Mouse (Mus musculus) forebrain, embryonic 16.5 days (tissue): ENCODE measurements at regions not wholly inside any gene's neighbourhood (a gene's known extent, or its start where the extent isn't known, plus 50 kb on each side); places are given as distances from the start of the nearest gene placed in this dataset.

Experiments
- ATAC-seq: fragments of 200-750 bp; cut with Nextera tagmentation; 2 replicates; pipeline ENCODE4 v1.8.0; 2017; ENCODE audit warnings: mild to moderate bottlenecking, moderate library complexity
- H3K27ac ChIP-seq: fragments of 300-500 bp; sonication (generic); 2 replicates; pipeline ENCODE4 v1.5.1; 2014; ENCODE audit warnings: low read length, control low read depth
- H3K27me3 ChIP-seq: fragments of 300-500 bp; sonication (generic); replicated peaks from 2 replicates; pipeline ENCODE4 v1.6.1; 2014; ENCODE audit warnings: low read length; ENCODE audit not compliant: control insufficient read depth, insufficient read depth
- H3K36me3 ChIP-seq: fragments of 300-500 bp; sonication (generic); 2 replicates; pipeline ENCODE4 v1.6.1; 2014; ENCODE audit not compliant: control insufficient read depth, insufficient read depth
- H3K4me1 ChIP-seq: fragments of 300-500 bp; sonication (generic); replicated peaks from 2 replicates; pipeline ENCODE4 v1.6.1; 2014; ENCODE audit warnings: low read length; ENCODE audit not compliant: control insufficient read depth, insufficient read depth
- H3K4me2 ChIP-seq: fragments of 300-500 bp; sonication (generic); 2 replicates; pipeline ENCODE4 v1.6.1; 2014; ENCODE audit warnings: mild to moderate bottlenecking, low read length, control low read depth
- H3K4me3 ChIP-seq: fragments of 300-500 bp; sonication (generic); replicated peaks from 2 replicates; pipeline ENCODE4 v1.5.1; 2014; ENCODE audit warnings: mild to moderate bottlenecking, low read length, control low read depth
- H3K9ac ChIP-seq: fragments of 300-500 bp; sonication (generic); replicated peaks from 2 replicates; pipeline ENCODE4 v1.6.1; 2014; ENCODE audit warnings: low read depth, low read length, control low read depth
- H3K9me3 ChIP-seq: fragments of 300-500 bp; sonication (generic); 2 replicates; pipeline ENCODE4 v1.6.1; 2016; ENCODE audit warnings: low read length; ENCODE audit not compliant: control insufficient read depth
- WGBS: fragments of 180-500 bp; shearing (Covaris S2); extraction: QIAGEN DNeasy Blood & Tissue Kit; methylation state at CpG from one replicate; pipeline ENCODE4 v1.1.7; 2014; 5-methylcytosine and 5-hydroxymethylcytosine counted together

DNA sequence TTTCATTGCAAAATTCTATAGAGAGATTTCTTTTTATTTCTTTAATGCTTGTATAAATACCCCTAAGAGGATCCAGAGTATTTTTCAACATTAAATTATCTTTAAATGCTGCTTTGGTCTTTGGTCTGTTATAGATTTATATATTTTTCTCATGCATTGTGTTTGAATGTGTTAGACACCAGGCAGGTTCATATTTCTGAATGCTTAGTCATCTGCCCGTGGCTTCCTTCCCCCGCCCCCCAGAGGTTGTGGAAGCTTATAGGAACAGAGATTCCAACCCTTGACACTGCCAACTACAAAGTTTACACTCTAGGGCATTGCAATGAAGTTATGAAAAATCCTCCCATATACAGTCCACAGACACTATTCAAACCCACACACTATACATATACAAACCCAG lies 1066.6 kb downstream of the Efnb2 start:
- H3K36me3 ChIP-seq: no peaks in the 10 kb centered on the region
- 87% methylated on average over 2 of the region's 2 CpGs for WGBS
- no peaks in the 10 kb centered on the region for H3K27me3 ChIP-seq
- no peak overlapping the region for H3K4me3 ChIP-seq
- no peak for ATAC-seq
- no peak overlapping the region for H3K27ac ChIP-seq
- H3K9ac ChIP-seq: no peak overlapping the region
- no peaks in the 10 kb centered on the region for H3K9me3 ChIP-seq
- no peak overlapping the region for H3K4me2 ChIP-seq
- H3K4me1 ChIP-seq: no peaks in the 10 kb centered on the region

DNA sequence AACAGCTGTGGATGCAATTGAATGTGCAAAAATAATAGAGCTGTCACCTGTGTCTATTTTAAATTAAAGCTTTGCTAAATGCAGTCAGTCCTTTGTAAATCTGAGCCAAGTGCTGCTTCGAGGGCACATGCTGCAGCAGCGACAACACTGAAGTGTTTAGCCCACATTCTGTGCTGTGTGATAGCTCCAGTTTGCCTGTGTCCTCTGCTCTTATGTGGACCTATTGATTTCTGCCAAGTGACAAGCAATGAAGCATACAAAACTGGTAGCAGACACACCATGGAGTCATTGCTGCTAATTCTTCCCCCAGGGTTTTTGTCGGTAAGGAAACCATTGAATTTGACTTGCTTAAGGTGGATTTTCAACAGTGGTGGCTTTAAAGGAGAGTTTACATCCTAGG lies 1085.4 kb downstream of the Efnb2 start:
- 6% methylated on average over 3 of the region's 3 CpGs for WGBS
- H3K36me3 ChIP-seq: no peaks in the 10 kb centered on the region
- no peak overlapping the region for H3K9ac ChIP-seq
- no peak overlapping the region for H3K27ac ChIP-seq
- ATAC-seq: peak; percentile 64
- H3K9me3 ChIP-seq: no peaks in the 10 kb centered on the region
- H3K4me3 ChIP-seq: no peak overlapping the region
- H3K27me3 ChIP-seq: no peaks in the 10 kb centered on the region
- H3K4me2 ChIP-seq: no peak overlapping the region
- H3K4me1 ChIP-seq: no peaks in the 10 kb centered on the region

DNA sequence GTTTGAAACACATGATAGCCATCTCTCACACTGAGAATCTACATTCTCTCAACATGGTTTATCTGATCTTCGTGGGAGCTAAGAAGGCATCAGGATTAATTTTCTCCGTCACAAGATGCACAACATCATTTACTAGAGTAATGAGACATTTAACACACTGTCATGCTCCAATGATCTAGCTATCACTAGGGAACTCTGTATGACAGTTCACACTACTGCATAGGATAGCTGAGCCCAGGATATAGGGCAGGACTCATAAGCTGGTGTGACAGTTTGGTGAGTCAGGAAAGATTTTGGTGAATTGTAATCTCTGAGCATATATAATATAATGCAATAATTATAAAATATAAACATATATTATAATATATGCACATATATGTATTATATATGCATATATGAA lies 1100.4 kb downstream of the Efnb2 start:
- Histone ChIP-seq H3K4me1 (no peaks in the 10 kb centered on the region), H3K4me3 (no peak overlapping the region), H3K4me2 (no peak overlapping the region), H3K36me3 (no peaks in the 10 kb centered on the region), H3K9me3 (no peaks in the 10 kb centered on the region), H3K27me3 (no peaks in the 10 kb centered on the region), H3K27ac (no peak overlapping the region), H3K9ac (no peak overlapping the region)
- 85% methylated on average over 2 of the region's 2 CpGs for WGBS
- no peak for ATAC-seq

DNA sequence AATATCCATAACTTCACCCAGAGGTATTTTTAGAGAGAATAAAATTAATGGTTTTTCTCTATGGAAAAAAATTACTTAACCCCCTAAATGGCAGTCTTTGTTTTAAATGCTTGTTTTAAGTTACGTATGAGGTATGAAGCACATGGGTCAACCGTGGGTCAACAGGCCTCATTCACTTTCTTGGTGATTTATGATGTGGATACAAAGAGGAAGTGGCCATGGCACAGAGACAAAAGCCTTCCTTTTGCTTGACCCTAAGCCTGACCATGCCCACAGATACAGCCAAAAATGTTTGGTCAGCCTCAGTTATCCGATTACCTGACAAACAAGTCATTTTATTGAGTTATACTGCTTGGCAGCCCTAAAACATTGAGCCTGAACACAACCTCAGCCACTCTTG lies 1106.3 kb downstream of the Efnb2 start:
- H3K27ac ChIP-seq: no peak overlapping the region
- no peaks in the 10 kb centered on the region for H3K27me3 ChIP-seq
- no peaks in the 10 kb centered on the region for H3K36me3 ChIP-seq
- no peak overlapping the region for H3K9ac ChIP-seq
- no peaks in the 10 kb centered on the region for H3K4me1 ChIP-seq
- H3K4me3 ChIP-seq: no peak overlapping the region
- no peak overlapping the region for H3K4me2 ChIP-seq
- 82% methylated on average over 3 of the region's 3 CpGs for WGBS
- ATAC-seq: no peak
- no peaks in the 10 kb centered on the region for H3K9me3 ChIP-seq
